In genomic region chr7:142559651-142560175, GRCm38 (mm10) we compare ENCODE assay signal across 14 mouse cellular contexts. TPM values are rescaled to one million over a fixed set of nuclear protein-coding genes. Genes with fewer than 3 reads are reported as not detected.
DNase-seq lines count a peak whose midpoint lies in the region; ATAC-seq and TF ChIP-seq lines count a peak whose summit lies in the region.
"Had no signal": no experiment of that assay in that cellular context is flagged by ENCODE, and none has a peak within 500 bp of the region (broad histone marks: within the 10 kb centered on the region; RNA-seq: fewer than 3 reads in every experiment).

No protein-coding gene starts in this region.

- H3K4me2 ChIP-seq in heart, embryonic 11.5 days: no peak overlapping the region
- H3K4me2 ChIP-seq in embryonic facial prominence, embryonic 13.5 days: no peak overlapping the region
- no peak overlapping the region for H3K4me2 ChIP-seq in limb, embryonic 14.5 days (replicated peaks; ENCODE audit: low read depth, low read length, severe bottlenecking)
- H3K4me2 ChIP-seq: forebrain, embryonic 13.5 days; midbrain, embryonic 15.5 days had no signal

- WGBS in heart, embryonic 11.5 days (ENCODE audit: insufficient replicate concordance): 42% methylated on average over 5 of the region's 5 CpGs
- 16% methylated on average over 5 of the region's 5 CpGs for WGBS in embryonic facial prominence, embryonic 13.5 days
- 11% methylated on average over 5 of the region's 5 CpGs for WGBS in limb, embryonic 14.5 days

- H3K27ac ChIP-seq in heart, embryonic 11.5 days (ENCODE audit: low read depth, low read length): peak overlapping the region; percentile 78
- peak overlapping the region; percentile 75 for H3K27ac ChIP-seq in embryonic facial prominence, embryonic 13.5 days
- H3K27ac ChIP-seq in limb, embryonic 14.5 days (replicated peaks; ENCODE audit: low read depth, low read length): peak overlapping the region; percentile 67
- H3K27ac ChIP-seq: forebrain, embryonic 13.5 days; macrophage; midbrain, embryonic 15.5 days had no signal

- no peaks in the 10 kb centered on the region for H3K9me3 ChIP-seq in heart, embryonic 11.5 days (replicated peaks; ENCODE audit: control insufficient read depth, low read length)
- H3K9me3 ChIP-seq in embryonic facial prominence, embryonic 13.5 days: no peaks in the 10 kb centered on the region
- H3K9me3 ChIP-seq in limb, embryonic 14.5 days (ENCODE audit: control insufficient read depth, low read length): no peaks in the 10 kb centered on the region
- H3K9me3 ChIP-seq: forebrain, embryonic 13.5 days; G1E; midbrain, embryonic 15.5 days had no signal

- DNase-seq in heart, adult 18-20 months: no peak
- peak; percentile 73 for DNase-seq in embryo, embryonic 10.5 days (ENCODE audit: low spot score)
- peak; percentile 68 for DNase-seq in limb, embryonic 14.5 days (ENCODE audit: low spot score)
- no peak for DNase-seq in lung, postnatal 14 days
- no peak for DNase-seq in kidney, postnatal 25 days
- DNase-seq: kidney, adult 8-10 months; lung, adult 18-20 months; right cerebral cortex, postnatal 4 days had no signal

- TF ChIP-seq POLR2A in limb, embryonic 14.5 days (IDR thresholded peaks at IDR 0.05; ENCODE audit: borderline replicate concordance, extremely low read depth, insufficient read depth, insufficient read length): no peak

- no peaks in the 10 kb centered on the region for H3K36me3 ChIP-seq in heart, embryonic 11.5 days (ENCODE audit: control insufficient read depth, insufficient read depth, low read length)
- H3K36me3 ChIP-seq in embryonic facial prominence, embryonic 13.5 days: no peaks in the 10 kb centered on the region
- no peaks in the 10 kb centered on the region for H3K36me3 ChIP-seq in limb, embryonic 14.5 days (ENCODE audit: control insufficient read depth, insufficient read depth, low read length)
- H3K36me3 ChIP-seq: G1E; midbrain, embryonic 15.5 days had no signal

- H3K9ac ChIP-seq in heart, embryonic 11.5 days (ENCODE audit: low read depth, low read length): no peak overlapping the region
- H3K9ac ChIP-seq in embryonic facial prominence, embryonic 13.5 days: no peak overlapping the region
- H3K9ac ChIP-seq in limb, embryonic 14.5 days (ENCODE audit: low read depth, low read length, severe bottlenecking): no peak overlapping the region
- H3K9ac ChIP-seq: forebrain, embryonic 13.5 days; midbrain, embryonic 15.5 days had no signal

- no peaks in the 10 kb centered on the region for H3K27me3 ChIP-seq in heart, embryonic 11.5 days (ENCODE audit: control insufficient read depth, insufficient read depth, low read length)
- H3K27me3 ChIP-seq in embryonic facial prominence, embryonic 13.5 days: no peaks in the 10 kb centered on the region
- H3K27me3 ChIP-seq in limb, embryonic 14.5 days (ENCODE audit: control insufficient read depth, insufficient read depth, low read length): no peaks in the 10 kb centered on the region
- H3K27me3 ChIP-seq: forebrain, embryonic 13.5 days; midbrain, embryonic 15.5 days had no signal

- peaks cover 54% of the 10 kb centered on the region for H3K4me1 ChIP-seq in heart, embryonic 11.5 days (ENCODE audit: control insufficient read depth, insufficient read depth, low read length)
- peaks cover 72% of the 10 kb centered on the region for H3K4me1 ChIP-seq in embryonic facial prominence, embryonic 13.5 days
- peaks cover 50% of the 10 kb centered on the region for H3K4me1 ChIP-seq in limb, embryonic 14.5 days (ENCODE audit: control insufficient read depth, insufficient read depth, low read length)

- no peak overlapping the region for H3K4me3 ChIP-seq in heart, embryonic 11.5 days (ENCODE audit: low read depth, low read length)
- H3K4me3 ChIP-seq in embryonic facial prominence, embryonic 13.5 days: no peak overlapping the region
- H3K4me3 ChIP-seq in limb, embryonic 14.5 days (replicated peaks; ENCODE audit: low read length): no peak overlapping the region
- H3K4me3 ChIP-seq: forebrain, embryonic 13.5 days; midbrain, embryonic 15.5 days had no signal

- no peak for ATAC-seq in heart, embryonic 11.5 days (replicated peaks; ENCODE audit: insufficient number of reproducible peaks, low FRiP score, low TSS enrichment)
- no peak for ATAC-seq in embryonic facial prominence, embryonic 13.5 days (ENCODE audit: insufficient number of reproducible peaks, insufficient read depth, low FRiP score, low TSS enrichment, low read depth)
- ATAC-seq in limb, embryonic 14.5 days (ENCODE audit: low FRiP score, low read depth): peak; percentile 21; the same call in 1 of the 2 replicates
- ATAC-seq: forebrain, embryonic 13.5 days; midbrain, embryonic 15.5 days had no signal

RNA-seq across cellular contexts. Expression of gene Mrpl23, which starts 27.2 kb away (rescaled TPM):
- 15.4 and 19.3 TPM in 2 replicates for polyA plus RNA-seq in heart, embryonic 11.5 days (2014; fragmentation: Nextera tagmentation; extraction: Ambion mirVana)
- total RNA-seq in heart, adult 18-20 months (2021): 10 to 100 TPM; 12.2 to 29.0 TPM
- polyA plus RNA-seq in embryonic facial prominence, embryonic 13.5 days (2015; fragmentation: Nextera tagmentation; extraction: Ambion mirVana): 36.0 and 36.7 TPM in 2 replicates
- 94.6 and 97.2 TPM in 2 replicates for polyA plus RNA-seq in limb, embryonic 14.5 days (2012; rRNA removed)
- polyA plus RNA-seq in limb, embryonic 14.5 days (2014; fragmentation: Nextera tagmentation; extraction: Ambion mirVana): 30.0 and 40.8 TPM in 2 replicates

Comparison
In these comparisons a context has a peak if more than half of its experiments do, and no peak if none do; other contexts are left out.
1. DNase-seq: peak in embryo, embryonic 10.5 days (single experiment) and limb, embryonic 14.5 days (single experiment); none in heart, adult 18-20 months (0 of 2), lung, postnatal 14 days (single experiment) and kidney, postnatal 25 days (0 of 2).
2. Peak in every context shown above with its lines, with median percentiles within 50 percentile points of each other: H3K27ac ChIP-seq.